Mouse (Mus musculus): ENCODE data around the gene Mpeg1.

Gene Mpeg1

DNA sequence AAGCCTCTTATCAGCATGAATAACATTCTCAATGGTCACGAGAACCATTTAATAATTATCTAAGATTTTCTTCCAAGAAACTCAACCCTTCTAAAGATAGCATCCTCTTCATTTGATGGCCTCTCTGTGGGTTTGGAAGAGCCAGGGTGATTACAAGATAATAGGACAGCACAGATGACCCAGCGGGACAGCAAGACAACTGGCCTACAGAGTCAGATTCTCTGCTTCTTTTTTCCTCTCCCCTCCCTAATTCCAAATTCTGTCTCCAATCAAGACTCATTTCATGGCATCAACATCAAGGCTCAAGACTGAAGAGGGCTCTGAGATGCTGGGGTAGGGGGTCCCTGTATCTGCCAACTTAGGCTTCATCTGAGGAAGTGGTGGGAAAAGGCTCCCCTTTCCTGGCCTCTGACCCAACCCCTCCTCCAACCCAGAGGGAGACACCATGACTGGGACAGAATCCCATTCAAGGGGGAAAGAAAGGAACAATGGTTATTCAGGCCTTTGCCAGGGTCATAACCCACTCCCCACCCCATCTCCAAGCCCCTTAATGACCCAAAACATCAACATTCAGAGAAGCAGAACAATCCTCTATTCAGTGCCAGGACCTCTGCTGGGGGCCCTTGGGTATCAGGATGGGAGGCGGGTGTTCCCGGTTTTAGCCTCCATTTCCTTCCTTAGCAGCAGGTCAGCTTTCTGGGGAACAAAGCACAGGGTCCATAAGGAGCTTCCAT is 33.0 kb downstream of the Mpeg1 start:
- no peak for DNase-seq (ENCODE audit: low read depth)

DNA sequence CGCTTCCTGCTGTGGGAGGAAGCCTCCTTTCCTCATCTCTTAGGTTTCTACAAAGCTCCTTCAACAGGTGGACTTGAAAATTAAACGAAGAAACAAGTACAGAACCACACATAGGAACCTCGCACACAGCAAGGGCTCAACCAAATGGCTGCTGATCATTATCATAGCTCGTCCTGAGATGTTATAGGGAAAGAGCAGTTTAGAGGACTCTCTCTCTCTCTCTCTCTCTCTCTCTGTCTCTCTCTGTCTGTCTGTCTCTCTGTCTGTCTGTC is 33.5 kb downstream of the Mpeg1 start:
- DNase-seq (ENCODE audit: low read depth): no peak

DNA sequence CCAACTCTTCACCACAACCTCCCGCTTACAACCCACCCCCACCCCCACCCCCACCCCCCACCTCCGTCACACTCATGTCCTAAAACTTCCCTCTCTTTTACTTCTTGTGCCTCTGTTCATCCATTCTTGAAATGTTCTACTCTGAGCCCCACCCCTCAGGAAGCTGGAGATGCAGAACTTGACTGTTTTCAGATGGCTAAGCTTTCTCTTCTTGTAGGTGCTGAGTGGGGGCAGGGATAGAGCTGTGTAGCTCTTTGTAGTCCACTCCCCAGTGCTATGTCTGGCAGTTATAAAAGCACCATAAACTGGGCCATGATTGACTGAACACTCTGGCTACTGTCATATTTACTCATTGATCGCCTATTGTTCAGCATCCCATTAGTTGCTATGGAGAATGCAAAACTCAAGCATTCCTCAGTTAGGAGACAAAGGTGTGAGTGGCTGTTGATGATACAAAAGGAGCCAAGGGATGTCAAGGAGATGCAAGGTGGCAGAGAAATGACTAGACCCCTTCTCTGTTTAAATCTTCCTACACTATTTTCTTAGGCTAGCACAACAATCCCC is 34.5 kb downstream of the Mpeg1 start:
- no peak for DNase-seq (ENCODE audit: low read depth)

DNA sequence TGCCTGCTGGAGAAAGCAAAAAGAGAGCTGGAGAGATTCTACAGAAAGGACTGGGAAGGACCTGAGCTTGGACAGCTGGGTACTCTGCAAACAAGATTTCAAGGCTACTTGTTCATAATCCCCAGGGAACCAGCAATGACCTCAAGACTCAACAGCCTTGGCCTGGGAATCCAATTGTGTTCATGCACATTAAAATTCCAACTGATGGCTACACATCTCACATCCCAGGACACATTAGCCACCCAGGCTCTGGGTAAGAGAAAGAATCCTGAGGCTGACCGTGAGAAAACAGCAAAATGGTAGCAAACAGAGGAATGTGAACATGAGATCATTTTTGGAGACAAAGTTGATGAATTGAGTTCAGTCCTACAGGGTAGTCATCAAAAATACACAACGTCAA is 35.7 kb downstream of the Mpeg1 start:
- DNase-seq (ENCODE audit: low read depth): no peak

DNA sequence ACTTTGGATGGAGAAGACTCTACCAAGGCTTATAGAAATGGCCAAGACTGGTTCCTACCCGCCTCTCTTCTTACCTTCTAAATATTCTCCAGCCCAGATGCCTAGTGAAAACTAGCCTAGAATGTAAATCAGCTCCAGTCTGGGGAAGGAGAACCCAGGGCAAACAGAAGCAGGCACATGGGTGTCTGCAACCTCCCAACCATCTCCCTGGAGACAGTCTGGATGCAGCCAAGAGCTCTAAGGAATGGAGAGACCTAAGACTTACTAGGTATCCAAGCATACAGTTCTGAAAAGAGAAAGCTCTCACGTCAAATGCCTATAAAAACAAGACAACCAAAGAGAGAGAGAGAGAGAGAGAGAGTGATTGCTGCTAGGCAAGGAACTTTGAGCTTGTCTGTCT is 37.3 kb downstream of the Mpeg1 start:
- DNase-seq (ENCODE audit: low read depth): no peak

DNA sequence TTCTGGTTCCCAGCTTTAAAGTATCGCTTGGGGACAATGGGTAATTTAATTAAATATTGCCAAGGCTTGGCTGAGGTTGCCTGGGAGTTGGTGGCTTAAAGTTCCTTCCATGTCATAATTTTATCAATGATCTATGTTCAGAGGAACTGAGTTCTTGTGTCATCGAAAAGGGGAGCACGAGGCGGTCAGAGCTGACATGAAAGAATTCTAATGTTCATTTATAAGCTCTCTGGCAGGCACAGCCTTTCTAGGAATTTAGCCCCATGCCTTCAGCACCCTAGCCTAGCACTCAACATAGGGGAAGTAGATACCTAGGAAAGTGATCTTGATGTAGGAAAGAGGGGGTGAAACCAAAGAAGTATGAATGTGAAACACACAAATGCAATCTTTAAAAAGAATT is 37.7 kb downstream of the Mpeg1 start:
- DNase-seq (ENCODE audit: low read depth): no peak

DNA sequence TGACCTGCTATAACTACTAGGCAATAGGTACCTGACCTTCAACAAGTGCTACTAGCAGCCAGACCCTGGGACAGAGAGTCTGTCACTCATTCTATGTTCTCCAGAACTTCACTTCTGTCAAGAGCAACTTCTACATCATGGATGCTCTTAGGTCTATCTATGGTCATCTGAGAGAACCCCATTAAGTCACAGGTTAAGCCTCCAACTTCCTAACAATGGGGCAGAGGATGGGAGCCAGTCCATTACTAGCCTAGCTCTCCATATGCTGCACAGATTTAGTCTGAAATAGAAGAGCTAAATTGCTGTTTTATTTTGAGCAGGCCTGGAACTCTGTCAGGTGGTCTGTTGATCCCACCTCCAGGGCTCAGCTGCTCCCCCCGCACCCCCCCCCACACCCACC is 38.4 kb downstream of the Mpeg1 start:
- no peak for DNase-seq (ENCODE audit: low read depth)

DNA sequence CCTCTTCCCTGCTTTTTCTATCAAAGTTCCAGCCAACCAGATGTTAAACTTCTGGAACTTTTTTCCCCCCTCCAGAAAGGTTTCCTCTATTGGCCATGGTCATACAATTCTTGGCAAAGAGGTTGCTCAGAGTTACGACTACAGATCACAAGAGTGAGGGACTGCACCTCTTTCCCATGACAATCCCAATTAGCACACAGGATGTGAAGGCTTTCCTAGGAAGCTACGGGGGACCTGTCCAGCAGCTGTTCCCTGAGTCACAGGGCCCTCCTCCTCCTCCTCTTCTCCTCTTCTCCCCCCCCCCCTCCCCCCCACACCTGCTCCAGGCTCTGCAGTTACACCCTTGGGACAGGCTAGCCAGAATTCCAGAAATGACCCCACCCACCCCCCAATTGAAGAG is 38.9 kb downstream of the Mpeg1 start:
- DNase-seq (ENCODE audit: low read depth): no peak

DNA sequence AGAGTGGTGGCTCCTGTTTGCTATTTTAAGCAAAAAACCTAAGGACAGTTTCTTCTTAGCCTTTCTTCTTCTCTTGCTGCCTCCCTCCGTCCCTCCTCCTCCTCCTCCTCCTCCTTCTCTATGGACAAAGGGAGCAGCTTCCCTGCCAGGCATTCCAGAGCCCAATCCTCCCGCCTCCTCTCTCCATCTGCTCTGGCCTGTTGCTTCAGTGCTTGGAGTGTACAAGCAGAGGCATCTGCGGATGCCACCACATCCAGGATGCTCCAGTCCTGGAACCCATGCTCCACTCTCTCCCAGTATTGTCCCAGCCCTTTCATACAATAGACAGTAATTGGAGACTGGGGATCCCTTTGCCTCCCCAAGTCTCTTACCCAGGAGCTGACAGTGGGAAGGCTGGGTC is 39.5 kb downstream of the Mpeg1 start:
- DNase-seq (ENCODE audit: low read depth): no peak

DNA sequence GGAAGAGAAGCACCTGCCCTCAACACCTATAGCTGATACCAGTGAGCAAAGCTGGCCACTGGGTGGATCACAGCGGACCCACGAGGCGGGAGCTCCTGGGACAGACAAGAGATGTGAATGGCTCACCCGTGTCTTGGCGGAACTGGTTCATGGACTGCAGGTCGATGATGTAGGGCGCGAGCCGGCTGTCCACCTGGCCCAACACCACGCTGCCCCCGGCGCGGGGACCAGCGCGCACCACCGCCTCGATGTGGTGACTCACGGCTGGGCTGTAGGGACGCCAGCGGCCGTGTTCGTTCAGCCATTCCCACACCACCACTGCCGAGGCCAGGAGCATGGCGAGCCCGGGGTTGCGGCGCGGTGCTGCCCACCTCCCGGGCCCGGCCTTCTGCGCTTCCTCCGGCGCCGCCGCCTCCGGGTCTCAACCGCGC is 40.3 kb downstream of the Mpeg1 start:
- no peak for DNase-seq (ENCODE audit: low read depth)

DNA sequence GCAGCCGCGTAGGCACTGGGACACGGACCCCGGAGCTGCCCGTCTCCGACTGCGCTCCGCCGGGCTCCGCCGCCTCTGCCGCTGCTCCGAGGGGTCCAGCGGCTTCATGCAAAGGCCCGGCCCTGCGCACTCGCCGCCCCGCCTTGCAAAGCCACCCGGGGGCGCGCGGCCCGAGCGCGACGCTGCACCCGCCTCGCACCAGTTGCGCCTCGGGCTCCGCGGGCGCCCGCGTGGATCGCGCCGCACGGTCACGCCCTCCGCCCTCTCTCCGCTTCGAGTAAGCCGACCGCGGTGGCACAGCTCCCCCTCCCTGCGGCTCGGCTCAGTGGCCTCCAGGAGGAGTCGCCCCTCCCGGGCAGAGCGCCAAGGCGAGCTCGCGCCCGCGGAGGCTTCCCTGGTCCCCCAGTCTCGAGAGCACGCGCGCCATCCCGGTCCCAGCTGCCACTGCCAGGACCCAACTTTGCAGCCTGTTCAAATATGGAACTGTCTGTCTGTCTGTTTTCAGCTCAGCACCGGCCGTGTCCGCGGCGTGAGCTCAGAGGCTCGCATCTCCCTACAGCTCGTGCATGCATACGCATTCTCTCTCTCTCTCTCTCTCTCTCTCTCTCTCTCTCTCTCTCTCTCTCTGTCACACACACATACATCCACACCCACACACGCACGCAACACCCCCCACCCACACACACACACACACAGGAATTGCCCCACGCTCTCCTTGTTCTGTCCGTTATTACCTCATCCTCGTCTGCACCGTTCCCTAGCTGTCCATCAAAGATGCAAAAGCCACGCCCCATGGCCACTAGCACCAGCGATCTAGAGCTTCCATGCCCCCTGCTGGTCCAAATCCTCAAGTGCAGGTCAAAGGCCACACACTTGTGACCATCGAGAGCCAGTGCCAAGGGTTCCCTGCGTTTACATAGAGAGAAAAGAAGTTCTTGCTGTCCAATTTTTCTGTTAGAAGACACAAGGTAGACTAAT is 41.1 kb downstream of the Mpeg1 start, which contains the start of gene Dtx4:
Gene Dtx4, minus strand, starts transcription at position 85 of the 978 bp plus-strand sequence.
- DNase-seq (ENCODE audit: low read depth): peak; percentile 79

DNA sequence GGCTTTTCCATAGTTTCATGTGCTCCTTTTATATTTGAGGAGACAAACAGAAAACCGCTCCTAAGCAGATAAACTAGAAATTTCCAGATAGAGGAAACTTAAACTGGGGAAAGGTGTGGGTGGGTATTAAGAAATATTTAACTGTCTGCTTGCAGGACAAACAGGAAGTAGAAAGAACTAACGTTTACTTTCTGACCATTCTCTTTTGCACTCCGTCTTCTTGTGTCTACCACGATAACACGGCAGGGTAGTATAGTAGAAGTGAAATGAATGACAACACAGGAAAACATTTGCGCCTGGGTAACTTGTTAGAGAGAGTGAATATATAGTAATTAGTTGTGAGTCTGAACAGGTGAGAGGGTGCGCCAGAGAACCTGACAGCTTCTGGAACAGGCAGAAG is 42.2 kb downstream of the Mpeg1 start:
- DNase-seq (ENCODE audit: low read depth): no peak

DNA sequence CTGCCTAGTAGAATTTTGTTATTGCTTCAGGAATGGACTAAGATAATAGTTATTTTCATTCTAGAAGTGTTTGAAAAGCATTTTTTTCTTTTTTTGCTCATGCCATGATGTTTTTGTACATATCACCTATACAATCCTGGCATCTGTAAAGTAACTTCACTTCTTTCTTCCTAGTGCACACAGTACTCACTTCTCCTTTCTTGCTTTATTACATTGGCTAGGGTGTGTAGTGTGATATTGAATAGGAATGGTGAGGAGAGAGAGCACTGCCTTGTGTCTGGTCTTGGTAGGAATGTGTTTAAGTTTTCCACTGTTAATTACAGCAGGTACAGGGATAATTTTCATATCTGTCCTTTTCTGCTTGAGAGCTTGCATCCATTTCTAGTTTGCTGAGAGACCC is 54.0 kb downstream of the Mpeg1 start:
- no peak for DNase-seq (ENCODE audit: low read depth)

Measured in c-Kit-positive CD71-positive TER-119-negative erythroid progenitor cells, embryonic 14.5 days (primary cell).